Mouse (Mus musculus) lung, embryonic 14.5 days (tissue): ENCODE data around the gene Parp6. TPM values are rescaled to one million over a fixed set of nuclear protein-coding genes. Genes with fewer than 3 reads are reported as not detected.

Experiments used
- ATAC-seq: fragments of 200-750 bp; cut with Nextera tagmentation; 2 replicates; pipeline ENCODE4 v1.8.0; 2017; ENCODE audit warnings: mild to moderate bottlenecking, moderate TSS enrichment, moderate library complexity; ENCODE audit not compliant: insufficient read depth
- DNase-seq: peaks from one replicate; pipeline ENCODE4 v3.0.0-alpha.2; 2015
- H3K27ac ChIP-seq: fragments of 300-500 bp; sonication (generic); 2 replicates; pipeline ENCODE4 v1.5.1; 2014; ENCODE audit warnings: low read depth, mild to moderate bottlenecking, moderate library complexity
- H3K27me3 ChIP-seq: fragments of 300-500 bp; sonication (generic); 2 replicates; pipeline ENCODE4 v1.6.1; 2014; ENCODE audit warnings: low read length, control low read depth; ENCODE audit not compliant: insufficient read depth
- H3K36me3 ChIP-seq: fragments of 300-500 bp; sonication (generic); 2 replicates; pipeline ENCODE4 v1.6.1; 2014; ENCODE audit warnings: control low read depth; ENCODE audit not compliant: insufficient read depth
- H3K4me1 ChIP-seq: fragments of 300-500 bp; sonication (generic); 2 replicates; pipeline ENCODE4 v1.6.1; 2014; ENCODE audit warnings: antibody characterized with exemption, control low read depth; ENCODE audit not compliant: insufficient read depth
- H3K4me2 ChIP-seq: fragments of 300-500 bp; sonication (generic); 2 replicates; pipeline ENCODE4 v1.6.1; 2014; ENCODE audit warnings: mild to moderate bottlenecking
- H3K4me3 ChIP-seq: fragments of 300-500 bp; sonication (generic); 2 replicates; pipeline ENCODE4 v1.5.1; 2014; ENCODE audit warnings: low read depth, low read length
- H3K9ac ChIP-seq: fragments of 300-500 bp; sonication (generic); 2 replicates; pipeline ENCODE4 v1.6.1; 2014
- H3K9me3 ChIP-seq: fragments of 300-500 bp; sonication (generic); 2 replicates; pipeline ENCODE4 v1.6.1; 2016; ENCODE audit warnings: low read depth, low read length, control low read depth
- CTCF ChIP-seq: IDR thresholded peaks from 2 replicates; pipeline ENCODE4 v1.5.1; 2016; ENCODE audit warnings: antibody characterized with exemption, low read depth
- WGBS: fragments of 180-500 bp; shearing (Covaris S2); extraction: QIAGEN DNeasy Blood & Tissue Kit; methylation state at CpG from one replicate; pipeline ENCODE4 v1.1.7; 2014; 5-methylcytosine and 5-hydroxymethylcytosine counted together
- polyA plus RNA-seq: library from polyadenylated mRNA; unstranded; fragments of >200 nt; fragmentation: Nextera tagmentation; extraction: Ambion mirVana; gene quantifications from 2 replicates; pipeline ENCODE4 v1.2.1, GENCODE M21; 2014

Gene Parp6
- polyA plus RNA-seq, 1 experiment from 2014 or later: 22.0 TPM

- WGBS: 85% methylated on average over 1 of the region's 1 CpGs
- peaks cover 73% of the 10 kb centered on the region for H3K36me3 ChIP-seq
- ATAC-seq: no peak
- no peak for DNase-seq
- no peak for TF ChIP-seq CTCF
- no peaks in the 10 kb centered on the region for H3K4me1 ChIP-seq
- no peaks in the 10 kb centered on the region for H3K9me3 ChIP-seq
- no peak overlapping the region for H3K9ac ChIP-seq
- no peaks in the 10 kb centered on the region for H3K27me3 ChIP-seq
- no peak overlapping the region for H3K27ac ChIP-seq
- H3K4me3 ChIP-seq: no peak overlapping the region
- no peak overlapping the region for H3K4me2 ChIP-seq
These were observed 21.3 kb downstream of the Parp6 start for GRCm38 (mm10) chr9:59638372-59638771.

- no peak overlapping the region for H3K9ac ChIP-seq
- WGBS: 85% methylated on average over 4 of the region's 4 CpGs
- H3K4me1 ChIP-seq: no peaks in the 10 kb centered on the region
- no peak overlapping the region for H3K4me2 ChIP-seq
- ATAC-seq (no peak), DNase-seq (no peak)
- H3K36me3 ChIP-seq: peaks cover 61% of the 10 kb centered on the region
- H3K27me3 ChIP-seq: no peaks in the 10 kb centered on the region
- TF ChIP-seq CTCF: no peak
- H3K27ac ChIP-seq: no peak overlapping the region
- no peaks in the 10 kb centered on the region for H3K9me3 ChIP-seq
- no peak overlapping the region for H3K4me3 ChIP-seq
These were observed 22.9 kb downstream of the Parp6 start for GRCm38 (mm10) chr9:59639936-59640335.

- H3K27ac ChIP-seq: no peak overlapping the region
- no peak for TF ChIP-seq CTCF
- H3K4me2 ChIP-seq: no peak overlapping the region
- H3K9ac ChIP-seq: no peak overlapping the region
- H3K4me1 ChIP-seq: no peaks in the 10 kb centered on the region
- ATAC-seq: no peak
- WGBS: 84% methylated on average over 2 of the region's 2 CpGs
- no peak overlapping the region for H3K4me3 ChIP-seq
- H3K36me3 ChIP-seq: peaks cover 52% of the 10 kb centered on the region
- H3K27me3 ChIP-seq: no peaks in the 10 kb centered on the region
- DNase-seq: no peak
- H3K9me3 ChIP-seq: no peaks in the 10 kb centered on the region
These were observed 24.2 kb downstream of the Parp6 start for GRCm38 (mm10) chr9:59641320-59641719.

- Histone ChIP-seq H3K4me2 (no peak overlapping the region), H3K27me3 (no peaks in the 10 kb centered on the region), H3K27ac (no peak overlapping the region), H3K9ac (no peak overlapping the region), H3K4me1 (no peaks in the 10 kb centered on the region), H3K9me3 (no peaks in the 10 kb centered on the region), H3K36me3 (peaks cover 36% of the 10 kb centered on the region), H3K4me3 (no peak overlapping the region)
- WGBS: 96% methylated on average over 4 of the region's 4 CpGs
- ATAC-seq (no peak), DNase-seq (no peak)
- no peak for TF ChIP-seq CTCF
These were observed 32.8 kb downstream of the Parp6 start for GRCm38 (mm10) chr9:59649911-59650310.

GRCm38 (mm10) chr9:59653371-59653770 lies 36.3 kb downstream of the Parp6 start:
- Histone ChIP-seq H3K4me1 (no peaks in the 10 kb centered on the region), H3K9ac (no peak overlapping the region), H3K4me2 (no peak overlapping the region), H3K27ac (no peak overlapping the region), H3K9me3 (no peaks in the 10 kb centered on the region), H3K27me3 (no peaks in the 10 kb centered on the region), H3K36me3 (peaks cover 31% of the 10 kb centered on the region), H3K4me3 (no peak overlapping the region)
- DNase-seq: no peak
- no peak for ATAC-seq
- no peak for TF ChIP-seq CTCF
- WGBS: 25% methylated on average over 3 of the region's 3 CpGs

GRCm38 (mm10) chr9:59654450-59654983 lies 37.4 kb downstream of the Parp6 start:
- Histone ChIP-seq H3K27ac (no peak overlapping the region), H3K4me2 (no peak overlapping the region), H3K9me3 (no peaks in the 10 kb centered on the region), H3K36me3 (peaks cover 26% of the 10 kb centered on the region), H3K4me3 (no peak overlapping the region), H3K9ac (no peak overlapping the region), H3K27me3 (no peaks in the 10 kb centered on the region), H3K4me1 (peaks cover 11% of the 10 kb centered on the region; the same call in 1 of the 2 replicates)
- no peak for TF ChIP-seq CTCF
- 84% methylated on average over 2 of the region's 2 CpGs for WGBS
- ATAC-seq (no peak), DNase-seq (no peak)

GRCm38 (mm10) chr9:59655958-59656634 lies 39.0 kb downstream of the Parp6 start, which contains the start of gene Pkm:
Pkm (plus strand) TSS chr9:59656368.
- Histone ChIP-seq H3K9me3 (no peaks in the 10 kb centered on the region), H3K4me1 (peaks cover 13% of the 10 kb centered on the region; the same call in 1 of the 2 replicates), H3K36me3 (peaks cover 21% of the 10 kb centered on the region), H3K4me3 (peak within 1 kb of the TSS; percentile 87), H3K9ac (peak within 1 kb of the TSS; percentile 90), H3K4me2 (peak within 1 kb of the TSS; percentile 63), H3K27me3 (no peaks in the 10 kb centered on the region), H3K27ac (peak within 1 kb of the TSS; percentile 98)
- ATAC-seq (peak; percentile 91), DNase-seq (peak; percentile 99)
- WGBS: under 1% methylated on average over 46 of the region's 46 CpGs
- peak; percentile 33 for TF ChIP-seq CTCF
